Mouse (Mus musculus) cerebellum, postnatal 25 days (tissue): Measurements from ENCODE around the gene Eif4g1.
"Not testable (repeated sequence)": the region's sequence is repeated elsewhere in the genome, so short reads cannot be mapped to it uniquely, and the experiment has no call there.

Source experiments
- DNase-seq, 2 experiments: peaks; one replicate each; pipeline ENCODE4 v3.0.0; 2021; ENCODE audit warnings: mixed read lengths in 2 of 2

Gene Eif4g1

GRCm38 (mm10) chr16:20668013-20668412, at the start of gene Eif4g1:
TSS of gene Eif4g1 (plus strand) at chr16:20668313.
- DNase-seq, result not testable (repeated sequence)

GRCm38 (mm10) chr16:20619541-20620398, 48.3 kb upstream of the Eif4g1 start:
- DNase-seq, result peak; percentile 48 to 49

GRCm38 (mm10) chr16:20620399-20620735, 47.7 kb upstream of the Eif4g1 start:
- no peak for DNase-seq

- DNase-seq, result no peak
Measured at GRCm38 (mm10) chr16:20620751-20621190, 47.3 kb upstream of the Eif4g1 start.

- peak; percentile 86 to 92 for DNase-seq
Measured at GRCm38 (mm10) chr16:20621191-20621990, 46.7 kb upstream of the Eif4g1 start, which contains the start of gene Camk2n2. TSS of gene Camk2n2 (minus strand) at chr16:20621287.

- DNase-seq, result peak; percentile 76 to 82
Measured at GRCm38 (mm10) chr16:20621991-20622685, 46.0 kb upstream of the Eif4g1 start.

- no peak for DNase-seq
Measured at GRCm38 (mm10) chr16:20623211-20623610, 44.9 kb upstream of the Eif4g1 start.

- DNase-seq, result no peak
Measured at GRCm38 (mm10) chr16:20628871-20629391, 39.2 kb upstream of the Eif4g1 start.

- DNase-seq, result peak; percentile 74 to 79
Measured at GRCm38 (mm10) chr16:20629731-20630634, 38.1 kb upstream of the Eif4g1 start, which contains the start of gene Ece2. TSS of gene Ece2 (plus strand) at chr16:20629828.

GRCm38 (mm10) chr16:20637410-20637809, 30.7 kb upstream of the Eif4g1 start:
- no peak for DNase-seq

- peak in 1 of 2 experiments; percentile 18 for DNase-seq
Measured at GRCm38 (mm10) chr16:20638367-20638766, 29.7 kb upstream of the Eif4g1 start.

GRCm38 (mm10) chr16:20642161-20642560, 26.0 kb upstream of the Eif4g1 start:
- peak; percentile 82 to 91 for DNase-seq

GRCm38 (mm10) chr16:20643911-20644310, 24.2 kb upstream of the Eif4g1 start:
- no peak for DNase-seq

- peak; percentile 99 for DNase-seq
Measured at GRCm38 (mm10) chr16:20651076-20651946, 16.8 kb upstream of the Eif4g1 start, which contains the start of gene Psmd2. TSS of gene Psmd2 (plus strand) at chr16:20651652.

- DNase-seq, result no peak
Measured at GRCm38 (mm10) chr16:20651947-20652310, 16.2 kb upstream of the Eif4g1 start.

GRCm38 (mm10) chr16:20653315-20653714, 14.8 kb upstream of the Eif4g1 start:
- DNase-seq, result no peak

GRCm38 (mm10) chr16:20657661-20658060, 10.5 kb upstream of the Eif4g1 start:
- no peak for DNase-seq

- no peak for DNase-seq
Measured at GRCm38 (mm10) chr16:20670291-20670690, 2.2 kb downstream of the Eif4g1 start.

- no peak for DNase-seq
Measured at GRCm38 (mm10) chr16:20671886-20672285, 3.8 kb downstream of the Eif4g1 start.

GRCm38 (mm10) chr16:20672500-20672902, 4.4 kb downstream of the Eif4g1 start:
- DNase-seq, result peak; percentile 97 to 98
